16 mouse cellular contexts compared by ENCODE assay signal in the genomic region with DNA sequence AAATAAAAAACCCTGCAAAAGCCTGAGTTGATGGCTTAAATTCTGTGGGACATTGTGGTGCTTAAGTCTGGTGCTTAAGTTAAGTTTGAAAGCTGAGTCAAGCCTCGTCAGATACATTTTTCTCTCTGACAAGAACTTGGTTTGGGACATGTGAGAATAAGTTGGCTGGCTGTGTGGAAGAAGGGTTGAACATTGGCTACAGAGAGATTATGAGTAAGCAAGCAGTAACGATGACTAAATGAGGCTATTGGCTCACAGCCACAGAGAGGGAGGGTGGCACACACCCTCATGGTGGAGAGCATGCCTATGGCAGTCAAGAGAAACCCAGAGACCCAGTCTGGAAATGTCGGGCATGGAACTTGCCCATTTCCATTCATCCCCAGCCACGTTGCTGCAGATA. TPM values are rescaled to one million over a fixed set of nuclear protein-coding genes. Genes with fewer than 3 reads are reported as not detected.
DNase-seq lines count a peak whose midpoint lies in the region; ATAC-seq and TF ChIP-seq lines count a peak whose summit lies in the region.
"Had no signal": no experiment of that assay in that cellular context is flagged by ENCODE, and none has a peak within 500 bp of the region (broad histone marks: within the 10 kb centered on the region; RNA-seq: fewer than 3 reads in every experiment).

No protein-coding gene starts in this region.

- ATAC-seq in liver, postnatal 0 days: no peak
- ATAC-seq: liver, embryonic 12.5 days had no signal

- TF ChIP-seq CTCF in embryonic fibroblast, embryonic 13.5 days (IDR thresholded peaks at IDR 0.05; ENCODE audit: borderline replicate concordance, insufficient read depth, low read length): no peak
- no peak for TF ChIP-seq CTCF in liver, postnatal 0 days (IDR thresholded peaks at IDR 0.05; ENCODE audit: low read depth)

- no peak overlapping the region for H3K9ac ChIP-seq in liver, postnatal 0 days (replicated peaks)
- H3K9ac ChIP-seq: liver, embryonic 12.5 days had no signal

- WGBS in liver, postnatal 0 days (ENCODE audit: insufficient replicate concordance): 77% methylated on average over 4 of the region's 4 CpGs

- H3K9me3 ChIP-seq in liver, postnatal 0 days (ENCODE audit: low read length): peaks cover 2% of the 10 kb centered on the region; the same call in 1 of the 2 replicates
- H3K9me3 ChIP-seq: G1E had no signal

- H3K4me3 ChIP-seq in embryonic fibroblast, embryonic 13.5 days (ENCODE audit: insufficient read depth, low read length): no peak overlapping the region
- no peak overlapping the region for H3K4me3 ChIP-seq in liver, postnatal 0 days (ENCODE audit: low read depth, low read length)
- H3K4me3 ChIP-seq: heart, adult 2 months; liver, embryonic 12.5 days had no signal

- no peaks in the 10 kb centered on the region for H3K4me1 ChIP-seq in embryonic fibroblast, embryonic 13.5 days (ENCODE audit: control insufficient read depth, insufficient read depth, low read length)
- peaks cover 6% of the 10 kb centered on the region; the same call in 1 of the 2 replicates for H3K4me1 ChIP-seq in liver, postnatal 0 days (ENCODE audit: insufficient read depth)

- intact Hi-C loops in left cerebral cortex, postnatal 4 days (cut with DNase I): no loop called here

- DNase-seq in heart, postnatal 4 days: peak; percentile 15
- no peak for DNase-seq in heart, adult 8-10 months (ENCODE audit: low spot score)
- DNase-seq in urinary bladder, postnatal 36 days (ENCODE audit: low spot score in 2 of 2): peak; percentile 35 to 39
- DNase-seq in urinary bladder, adult 2 months (ENCODE audit: low spot score): no peak
- DNase-seq in liver, postnatal 0 days: no peak
- DNase-seq in left cerebral cortex, postnatal 4 days: no peak
- no peak for DNase-seq in frontal cortex, postnatal 36 days (ENCODE audit: low spot score in 2 of 2)
- DNase-seq: cerebellum, postnatal 36 days; heart, adult 2 months; lung, postnatal 10 days; right cerebral cortex, postnatal 25 days; thymus, adult 2 months had no signal

- TF ChIP-seq EP300 in liver, postnatal 0 days (IDR thresholded peaks at IDR 0.05; ENCODE audit: low read depth): no peak

- H3K27ac ChIP-seq in embryonic fibroblast, embryonic 13.5 days (ENCODE audit: insufficient read depth, low read length): peak overlapping the region; percentile 29; the same call in 1 of the 2 replicates
- H3K27ac ChIP-seq in liver, postnatal 0 days (ENCODE audit: low read depth): no peak overlapping the region
- H3K27ac ChIP-seq: heart, adult 2 months; liver, embryonic 12.5 days had no signal

- no peak overlapping the region for H3K4me2 ChIP-seq in liver, postnatal 0 days (ENCODE audit: low read depth, low read length)
- H3K4me2 ChIP-seq: liver, embryonic 12.5 days; midbrain, embryonic 11.5 days had no signal

- TF ChIP-seq POLR2A in embryonic fibroblast, embryonic 13.5 days (IDR thresholded peaks at IDR 0.05; ENCODE audit: low read depth, low read length): no peak

- H3K27me3 ChIP-seq in liver, postnatal 0 days (ENCODE audit: insufficient read depth, low read length): no peaks in the 10 kb centered on the region

- no peaks in the 10 kb centered on the region for H3K36me3 ChIP-seq in liver, postnatal 0 days (replicated peaks; ENCODE audit: insufficient read depth, low read length)
- H3K36me3 ChIP-seq: G1E; liver, embryonic 12.5 days had no signal

RNA-seq across cellular contexts. Expression of gene Gtf3c6, which starts 5.8 kb away (rescaled TPM):
- 10 to 100 TPM; 31.0 to 33.7 TPM for total RNA-seq in heart, postnatal 4 days (2021)
- total RNA-seq in heart, adult 8-10 months (2022): 10 to 100 TPM; 24.7 to 31.0 (median 25.1) TPM
- polyA plus RNA-seq in urinary bladder, adult 2 months (2012; rRNA removed): 24.5 and 34.0 TPM in 2 replicates
- 49.9 and 55.6 TPM in 2 replicates for polyA plus RNA-seq in embryonic fibroblast, embryonic 13.5 days (2011; ENCODE audit: insufficient read length, low read depth, missing spikeins)
- 23.7 and 28.3 TPM in 2 replicates for polyA plus RNA-seq in liver, postnatal 0 days (2015; fragmentation: Nextera tagmentation; extraction: Ambion mirVana)
- total RNA-seq in left cerebral cortex, postnatal 4 days (2021): 10 to 100 TPM; 37.0 to 42.5 TPM

RNA-seq across cellular contexts. Expression of gene Rpf2, which starts 16.9 kb away (rescaled TPM):
- total RNA-seq in heart, postnatal 4 days (2021): 10 to 100 TPM; 14.6 to 20.2 TPM
- 10 to 100 TPM; 10.4 to 15.2 (median 11.7) TPM for total RNA-seq in heart, adult 8-10 months (2022)
- polyA plus RNA-seq in urinary bladder, adult 2 months (2012; rRNA removed): 16.7 and 17.9 TPM in 2 replicates
- 35.8 and 37.5 TPM in 2 replicates for polyA plus RNA-seq in embryonic fibroblast, embryonic 13.5 days (2011; ENCODE audit: insufficient read length, low read depth, missing spikeins)
- 23.7 and 24.1 TPM in 2 replicates for polyA plus RNA-seq in liver, postnatal 0 days (2015; fragmentation: Nextera tagmentation; extraction: Ambion mirVana)
- total RNA-seq in left cerebral cortex, postnatal 4 days (2021): 10 to 100 TPM; 30.0 to 36.4 TPM

RNA-seq across cellular contexts. Expression of gene Amd1, which starts 38.3 kb away (rescaled TPM):
- total RNA-seq in heart, postnatal 4 days (2021): 10 to 100 TPM; 31.0 to 32.1 TPM
- 100 to 1,000 TPM in 3 of 4 experiments, 10 to 100 TPM in 1; 87.6 to 131 (median 118) TPM for total RNA-seq in heart, adult 8-10 months (2022)
- polyA plus RNA-seq in urinary bladder, adult 2 months (2012; rRNA removed): 99.7 and 110 TPM in 2 replicates
- polyA plus RNA-seq in embryonic fibroblast, embryonic 13.5 days (2011; ENCODE audit: insufficient read length, low read depth, missing spikeins): 74.7 and 77.9 TPM in 2 replicates
- 25.5 and 29.1 TPM in 2 replicates for polyA plus RNA-seq in liver, postnatal 0 days (2015; fragmentation: Nextera tagmentation; extraction: Ambion mirVana)
- total RNA-seq in left cerebral cortex, postnatal 4 days (2021): 10 to 100 TPM; 50.6 to 56.3 TPM

Comparison
In these comparisons a context has a peak if more than half of its experiments do, and no peak if none do; other contexts are left out.
1. DNase-seq: peak in heart, postnatal 4 days (single experiment) and urinary bladder, postnatal 36 days (2 of 2); none in heart, adult 8-10 months (single experiment), urinary bladder, adult 2 months (single experiment), liver, postnatal 0 days (single experiment), left cerebral cortex, postnatal 4 days (single experiment) and frontal cortex, postnatal 36 days (0 of 2).